Mouse (Mus musculus) spleen, postnatal 10 days (tissue): ENCODE measurements at regions not wholly inside any gene's neighbourhood (a gene's known extent, or its start where the extent isn't known, plus 50 kb on each side); places are given as distances from the start of the nearest gene placed in this dataset.

Experiments
- DNase-seq, 2 experiments: peaks; one replicate each; pipeline ENCODE4 v3.0.0; 2021 to 2022; ENCODE audit warnings: low spot score in 2 of 2

- peak in 1 of 2 experiments; percentile 20 for DNase-seq
Measured at GRCm38 (mm10) chr2:99236968-99237367, 569.9 kb upstream of the Gm10800 start.
